Mouse (Mus musculus) 416B (cell line): ENCODE data around the gene Serpini2.
"Not testable (repeated sequence)": the region's sequence is repeated elsewhere in the genome, so short reads cannot be mapped to it uniquely, and the experiment has no call there.

ENCODE experiments used
- DNase-seq: peaks from one replicate; pipeline ENCODE4 v3.0.0; 2011; ENCODE audit warnings: low read depth

The Serpini2 gene

GRCm38 (mm10) chr3:75269978-75270377 lies at the start of gene Serpini2:
TSS of gene Serpini2 (minus strand) at chr3:75270078.
- DNase-seq: no peak

- DNase-seq: no peak
Measured at GRCm38 (mm10) chr3:75308861-75309260, 39.0 kb upstream of the Serpini2 start.

GRCm38 (mm10) chr3:75308228-75308627 lies 38.4 kb upstream of the Serpini2 start:
- peak; percentile 5 for DNase-seq

GRCm38 (mm10) chr3:75305584-75305983 lies 35.7 kb upstream of the Serpini2 start:
- no peak for DNase-seq

- no peak for DNase-seq
Measured at GRCm38 (mm10) chr3:75304621-75305020, 34.7 kb upstream of the Serpini2 start.

- no peak for DNase-seq
Measured at GRCm38 (mm10) chr3:75301072-75301471, 31.2 kb upstream of the Serpini2 start.

- not testable (repeated sequence) for DNase-seq
Measured at GRCm38 (mm10) chr3:75299464-75299863, 29.6 kb upstream of the Serpini2 start.

- no peak for DNase-seq
Measured at GRCm38 (mm10) chr3:75297758-75298111, 27.9 kb upstream of the Serpini2 start.

- no peak for DNase-seq
Measured at GRCm38 (mm10) chr3:75297026-75297757, 27.3 kb upstream of the Serpini2 start.

- no peak for DNase-seq
Measured at GRCm38 (mm10) chr3:75293243-75293642, 23.4 kb upstream of the Serpini2 start.

- DNase-seq: no peak
Measured at GRCm38 (mm10) chr3:75277455-75277854, 7.6 kb upstream of the Serpini2 start.

- no peak for DNase-seq
Measured at GRCm38 (mm10) chr3:75276522-75276921, 6.6 kb upstream of the Serpini2 start.

- DNase-seq: no peak
Measured at GRCm38 (mm10) chr3:75275127-75275526, 5.2 kb upstream of the Serpini2 start.

- no peak for DNase-seq
Measured at GRCm38 (mm10) chr3:75259356-75259755, 10.5 kb downstream of the Serpini2 start.

- DNase-seq: peak; percentile 47
Measured at GRCm38 (mm10) chr3:75219694-75220093, 50.2 kb downstream of the Serpini2 start.

GRCm38 (mm10) chr3:75219211-75219610 lies 50.7 kb downstream of the Serpini2 start:
- peak; percentile 36 for DNase-seq

- DNase-seq: peak; percentile 48
Measured at GRCm38 (mm10) chr3:75202808-75203503, 66.9 kb downstream of the Serpini2 start.
